Mouse (Mus musculus) heart, postnatal 4 days (tissue): ENCODE measurements at regions not wholly inside any gene's neighbourhood (a gene's known extent, or its start where the extent isn't known, plus 50 kb on each side); places are given as distances from the start of the nearest gene placed in this dataset.

Experiments used
- DNase-seq: peaks from one replicate; pipeline ENCODE4 v3.0.0; 2021

GRCm38 (mm10) chr13:16100253-16100652, 88.6 kb downstream of the Inhba start:
- DNase-seq: no peak

- no peak for DNase-seq
Observed at GRCm38 (mm10) chr13:16114837-16115236, 103.2 kb downstream of the Inhba start.

GRCm38 (mm10) chr13:16146686-16147085, 135.0 kb downstream of the Inhba start:
- DNase-seq: peak; percentile 67

GRCm38 (mm10) chr13:16154926-16155325, 143.3 kb downstream of the Inhba start:
- no peak for DNase-seq

GRCm38 (mm10) chr13:16165204-16165894, 153.7 kb downstream of the Inhba start:
- no peak for DNase-seq

- no peak for DNase-seq
Observed at GRCm38 (mm10) chr13:16196692-16197091, 185.0 kb downstream of the Inhba start.

GRCm38 (mm10) chr13:16200046-16200445, 188.4 kb downstream of the Inhba start:
- DNase-seq: no peak

- no peak for DNase-seq
Observed at GRCm38 (mm10) chr13:16203147-16203546, 191.5 kb downstream of the Inhba start.

- no peak for DNase-seq
Observed at GRCm38 (mm10) chr13:16204097-16204496, 192.4 kb downstream of the Inhba start.

- DNase-seq: no peak
Observed at GRCm38 (mm10) chr13:16211482-16211881, 199.8 kb downstream of the Inhba start.

- DNase-seq: no peak
Observed at GRCm38 (mm10) chr13:16219877-16220276, 208.2 kb downstream of the Inhba start.

- no peak for DNase-seq
Observed at GRCm38 (mm10) chr13:16222942-16223600, 211.4 kb downstream of the Inhba start.

- DNase-seq: no peak
Observed at GRCm38 (mm10) chr13:16261145-16261544, 249.5 kb downstream of the Inhba start.

GRCm38 (mm10) chr13:16279974-16280373, 268.3 kb downstream of the Inhba start:
- no peak for DNase-seq

GRCm38 (mm10) chr13:16280742-16281141, 269.1 kb downstream of the Inhba start:
- DNase-seq: no peak

- no peak for DNase-seq
Observed at GRCm38 (mm10) chr13:16281777-16282176, 270.1 kb downstream of the Inhba start.

GRCm38 (mm10) chr13:16282230-16282629, 270.6 kb downstream of the Inhba start:
- no peak for DNase-seq

- DNase-seq: no peak
Observed at GRCm38 (mm10) chr13:16283336-16283735, 271.7 kb downstream of the Inhba start.

GRCm38 (mm10) chr13:16289633-16290032, 278.0 kb downstream of the Inhba start:
- DNase-seq: no peak

GRCm38 (mm10) chr13:16290784-16291183, 279.1 kb downstream of the Inhba start:
- no peak for DNase-seq

GRCm38 (mm10) chr13:16291661-16292291, 280.1 kb downstream of the Inhba start:
- no peak for DNase-seq

GRCm38 (mm10) chr13:16299756-16300155, 288.1 kb downstream of the Inhba start:
- DNase-seq: no peak

- no peak for DNase-seq
Observed at GRCm38 (mm10) chr13:16314669-16315068, 303.0 kb downstream of the Inhba start.

GRCm38 (mm10) chr13:16315689-16316088, 304.0 kb downstream of the Inhba start:
- DNase-seq: no peak
